Mouse (Mus musculus): ENCODE data around the gene Adam15. TPM values are rescaled to one million over a fixed set of nuclear protein-coding genes. Genes with fewer than 3 reads are reported as not detected.

Gene Adam15
- polyA plus RNA-seq, 1 experiment from 2014 or later: 37.6 TPM

GRCm38 (mm10) chr3:89316833-89317232 lies 33.0 kb downstream of the Adam15 start:
- Histone ChIP-seq H3K4me2 (ENCODE audit: low read depth, low read length) (no peak overlapping the region; the same call in 1 of the 2 replicates), H3K27me3 (ENCODE audit: control insufficient read depth, insufficient read depth, low read length) (no peaks in the 10 kb centered on the region), H3K9me3 (ENCODE audit: control insufficient read depth, low read length) (no peaks in the 10 kb centered on the region), H3K9ac (replicated peaks; ENCODE audit: low read depth, low read length) (no peak overlapping the region), H3K4me3 (ENCODE audit: low read depth, low read length) (no peak overlapping the region), H3K4me1 (ENCODE audit: control insufficient read depth, insufficient read depth, low read length) (peaks cover 46% of the 10 kb centered on the region), H3K36me3 (ENCODE audit: control insufficient read depth, insufficient read depth, low read length) (peaks cover 17% of the 10 kb centered on the region), H3K27ac (ENCODE audit: low read depth, low read length) (no peak overlapping the region)
- ATAC-seq (ENCODE audit: low read depth): peak; percentile 16; the same call in 1 of the 2 replicates
- WGBS: 0% methylated on average over 4 of the region's 4 CpGs

GRCm38 (mm10) chr3:89315930-89316831 lies 33.6 kb downstream of the Adam15 start:
- H3K27ac ChIP-seq (ENCODE audit: low read depth, low read length): no peak overlapping the region

GRCm38 (mm10) chr3:89315195-89315929 lies 34.4 kb downstream of the Adam15 start:
- no peak for ATAC-seq (ENCODE audit: low read depth)
- peaks cover 40% of the 10 kb centered on the region for H3K4me1 ChIP-seq (ENCODE audit: control insufficient read depth, insufficient read depth, low read length)
- no peaks in the 10 kb centered on the region for H3K27me3 ChIP-seq (ENCODE audit: control insufficient read depth, insufficient read depth, low read length)
- no peak overlapping the region for H3K9ac ChIP-seq (replicated peaks; ENCODE audit: low read depth, low read length)
- peaks cover 17% of the 10 kb centered on the region for H3K36me3 ChIP-seq (ENCODE audit: control insufficient read depth, insufficient read depth, low read length)
- H3K9me3 ChIP-seq (ENCODE audit: control insufficient read depth, low read length): no peaks in the 10 kb centered on the region
- 5% methylated on average over 21 of the region's 26 CpGs for WGBS
- H3K4me3 ChIP-seq (ENCODE audit: low read depth, low read length): peak overlapping the region; percentile 1; the same call in 1 of the 2 replicates
- no peak overlapping the region for H3K27ac ChIP-seq (ENCODE audit: low read depth, low read length)
- peak overlapping the region; percentile 30 for H3K4me2 ChIP-seq (ENCODE audit: low read depth, low read length)

More at GRCm38 (mm10) chr3:89315930-89316831, 33.6 kb downstream of the Adam15 start:
- Histone ChIP-seq H3K27me3 (ENCODE audit: control insufficient read depth, insufficient read depth, low read length) (no peaks in the 10 kb centered on the region), H3K4me2 (ENCODE audit: low read depth, low read length) (peak overlapping the region; percentile 30; the same call in 1 of the 2 replicates), H3K9ac (replicated peaks; ENCODE audit: low read depth, low read length) (no peak overlapping the region), H3K4me3 (ENCODE audit: low read depth, low read length) (peak overlapping the region; percentile 1; the same call in 1 of the 2 replicates), H3K9me3 (ENCODE audit: control insufficient read depth, low read length) (no peaks in the 10 kb centered on the region), H3K4me1 (ENCODE audit: control insufficient read depth, insufficient read depth, low read length) (peaks cover 45% of the 10 kb centered on the region), H3K36me3 (ENCODE audit: control insufficient read depth, insufficient read depth, low read length) (peaks cover 17% of the 10 kb centered on the region)
- WGBS: 11% methylated on average over 37 of the region's 40 CpGs
- ATAC-seq (ENCODE audit: low read depth): no peak

- Histone ChIP-seq H3K4me2 (ENCODE audit: low read depth, low read length) (no peak overlapping the region), H3K4me3 (ENCODE audit: low read depth, low read length) (no peak overlapping the region), H3K27me3 (ENCODE audit: control insufficient read depth, insufficient read depth, low read length) (no peaks in the 10 kb centered on the region), H3K4me1 (ENCODE audit: control insufficient read depth, insufficient read depth, low read length) (peaks cover 37% of the 10 kb centered on the region), H3K9ac (replicated peaks; ENCODE audit: low read depth, low read length) (no peak overlapping the region), H3K9me3 (ENCODE audit: control insufficient read depth, low read length) (no peaks in the 10 kb centered on the region), H3K36me3 (ENCODE audit: control insufficient read depth, insufficient read depth, low read length) (peaks cover 17% of the 10 kb centered on the region), H3K27ac (ENCODE audit: low read depth, low read length) (no peak overlapping the region)
- no peak for ATAC-seq (ENCODE audit: low read depth)
- 54% methylated on average over 2 of the region's 2 CpGs for WGBS
Observed at GRCm38 (mm10) chr3:89314791-89315190, 35.0 kb downstream of the Adam15 start.

- Histone ChIP-seq H3K4me1 (ENCODE audit: control insufficient read depth, insufficient read depth, low read length) (peaks cover 34% of the 10 kb centered on the region), H3K36me3 (ENCODE audit: control insufficient read depth, insufficient read depth, low read length) (peaks cover 17% of the 10 kb centered on the region), H3K4me2 (ENCODE audit: low read depth, low read length) (no peak overlapping the region), H3K9me3 (ENCODE audit: control insufficient read depth, low read length) (no peaks in the 10 kb centered on the region), H3K9ac (replicated peaks; ENCODE audit: low read depth, low read length) (no peak overlapping the region), H3K4me3 (ENCODE audit: low read depth, low read length) (no peak overlapping the region), H3K27me3 (ENCODE audit: control insufficient read depth, insufficient read depth, low read length) (no peaks in the 10 kb centered on the region), H3K27ac (ENCODE audit: low read depth, low read length) (no peak overlapping the region)
- 70% methylated on average over 5 of the region's 5 CpGs for WGBS
- no peak for ATAC-seq (ENCODE audit: low read depth)
Observed at GRCm38 (mm10) chr3:89314340-89314739, 35.5 kb downstream of the Adam15 start.

GRCm38 (mm10) chr3:89308089-89308488 lies 41.7 kb downstream of the Adam15 start:
- Histone ChIP-seq H3K4me1 (ENCODE audit: control insufficient read depth, insufficient read depth, low read length) (no peaks in the 10 kb centered on the region), H3K9me3 (ENCODE audit: control insufficient read depth, low read length) (no peaks in the 10 kb centered on the region), H3K36me3 (ENCODE audit: control insufficient read depth, insufficient read depth, low read length) (peaks cover 2% of the 10 kb centered on the region; the same call in 1 of the 2 replicates), H3K9ac (replicated peaks; ENCODE audit: low read depth, low read length) (no peak overlapping the region), H3K4me2 (ENCODE audit: low read depth, low read length) (no peak overlapping the region), H3K27me3 (ENCODE audit: control insufficient read depth, insufficient read depth, low read length) (no peaks in the 10 kb centered on the region), H3K27ac (ENCODE audit: low read depth, low read length) (no peak overlapping the region), H3K4me3 (ENCODE audit: low read depth, low read length) (no peak overlapping the region)
- 3% methylated on average over 9 of the region's 9 CpGs for WGBS
- peak; percentile 90 for ATAC-seq (ENCODE audit: low read depth)

GRCm38 (mm10) chr3:89305551-89306325 lies 44.1 kb downstream of the Adam15 start:
- 61% methylated on average over 8 of the region's 8 CpGs for WGBS
- H3K4me1 ChIP-seq (ENCODE audit: control insufficient read depth, insufficient read depth, low read length): no peaks in the 10 kb centered on the region
- H3K4me3 ChIP-seq (ENCODE audit: low read depth, low read length): no peak overlapping the region
- no peak overlapping the region for H3K4me2 ChIP-seq (ENCODE audit: low read depth, low read length)
- no peak for ATAC-seq (ENCODE audit: low read depth)
- no peak overlapping the region for H3K9ac ChIP-seq (replicated peaks; ENCODE audit: low read depth, low read length)
- no peaks in the 10 kb centered on the region for H3K36me3 ChIP-seq (ENCODE audit: control insufficient read depth, insufficient read depth, low read length)
- no peaks in the 10 kb centered on the region for H3K27me3 ChIP-seq (ENCODE audit: control insufficient read depth, insufficient read depth, low read length)
- H3K9me3 ChIP-seq (ENCODE audit: control insufficient read depth, low read length): no peaks in the 10 kb centered on the region
- H3K27ac ChIP-seq (ENCODE audit: low read depth, low read length): no peak overlapping the region

GRCm38 (mm10) chr3:89305105-89305504 lies 44.7 kb downstream of the Adam15 start:
- H3K9ac ChIP-seq (replicated peaks; ENCODE audit: low read depth, low read length): no peak overlapping the region
- no peak for ATAC-seq (ENCODE audit: low read depth)
- no peaks in the 10 kb centered on the region for H3K27me3 ChIP-seq (ENCODE audit: control insufficient read depth, insufficient read depth, low read length)
- H3K27ac ChIP-seq (ENCODE audit: low read depth, low read length): no peak overlapping the region
- no peak overlapping the region for H3K4me2 ChIP-seq (ENCODE audit: low read depth, low read length)
- H3K4me3 ChIP-seq (ENCODE audit: low read depth, low read length): no peak overlapping the region
- H3K36me3 ChIP-seq (ENCODE audit: control insufficient read depth, insufficient read depth, low read length): no peaks in the 10 kb centered on the region
- no peaks in the 10 kb centered on the region for H3K9me3 ChIP-seq (ENCODE audit: control insufficient read depth, low read length)
- H3K4me1 ChIP-seq (ENCODE audit: control insufficient read depth, insufficient read depth, low read length): no peaks in the 10 kb centered on the region
- WGBS: 70% methylated on average over 4 of the region's 4 CpGs

Measured in neural tube, embryonic 14.5 days (tissue).